Mouse (Mus musculus): ENCODE data around the gene Mogs. TPM values are rescaled to one million over a fixed set of nuclear protein-coding genes. Genes with fewer than 3 reads are reported as not detected.

Gene Mogs
- total RNA-seq, 4 experiments from 2014 or later = 27.4 to 32.3 (median 31.3) TPM

DNA sequence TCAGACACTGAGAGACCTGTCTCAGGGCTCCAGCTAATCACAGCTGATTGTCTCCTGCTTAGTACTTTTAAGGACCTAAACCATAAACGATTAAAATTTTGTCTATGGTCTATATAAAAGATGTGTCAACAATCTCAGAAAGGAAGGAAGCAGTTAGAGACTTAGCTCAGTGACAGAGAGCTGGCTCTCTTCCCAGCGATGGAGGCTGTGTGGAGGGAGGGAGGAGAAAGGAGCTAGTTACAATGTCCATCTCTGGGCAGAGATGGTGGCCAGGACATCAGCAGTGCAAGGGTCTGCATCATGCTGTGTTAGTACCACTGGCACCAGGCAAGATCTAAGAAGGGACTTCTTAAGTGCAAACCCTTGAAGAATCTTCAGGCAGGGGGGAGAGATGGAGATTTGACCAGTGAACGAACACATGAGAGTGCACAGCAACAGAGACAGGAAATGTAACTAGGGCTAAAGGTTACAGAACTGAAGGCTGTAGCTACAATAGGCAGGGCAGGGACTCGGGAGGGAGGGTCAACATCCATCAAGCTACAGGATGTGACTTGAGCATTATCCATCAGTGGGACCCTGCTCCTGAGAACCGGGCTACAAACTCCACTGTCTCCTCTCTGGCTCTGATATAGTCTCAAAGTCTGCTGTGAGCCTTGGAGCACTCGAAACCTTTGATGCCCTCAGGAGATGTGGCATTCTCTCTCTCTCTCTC lies 22.7 kb upstream of the Mogs start:
- DNase-seq (ENCODE audit: low spot score in 2 of 2) = no peak

DNA sequence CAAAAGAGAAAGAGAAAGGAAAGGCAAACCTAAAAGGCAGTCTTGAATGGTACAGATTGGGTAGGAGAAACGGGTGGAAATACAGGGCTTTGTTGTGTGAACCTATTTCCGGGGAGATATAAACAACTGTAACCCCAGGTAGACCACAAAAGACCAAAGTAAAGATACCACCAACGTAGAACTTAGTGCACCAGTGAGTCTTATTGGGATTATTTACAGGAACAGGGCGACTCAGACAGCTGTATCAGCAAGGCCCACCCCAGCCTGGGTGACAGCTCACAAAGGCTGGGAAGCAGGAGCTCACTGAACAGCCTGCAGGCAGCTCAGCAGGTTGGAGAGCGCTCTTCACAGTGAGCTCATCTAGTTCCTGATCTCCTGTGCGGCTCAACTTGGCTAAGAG lies 19.3 kb upstream of the Mogs start:
- no peak for DNase-seq (ENCODE audit: low spot score in 2 of 2)

DNA sequence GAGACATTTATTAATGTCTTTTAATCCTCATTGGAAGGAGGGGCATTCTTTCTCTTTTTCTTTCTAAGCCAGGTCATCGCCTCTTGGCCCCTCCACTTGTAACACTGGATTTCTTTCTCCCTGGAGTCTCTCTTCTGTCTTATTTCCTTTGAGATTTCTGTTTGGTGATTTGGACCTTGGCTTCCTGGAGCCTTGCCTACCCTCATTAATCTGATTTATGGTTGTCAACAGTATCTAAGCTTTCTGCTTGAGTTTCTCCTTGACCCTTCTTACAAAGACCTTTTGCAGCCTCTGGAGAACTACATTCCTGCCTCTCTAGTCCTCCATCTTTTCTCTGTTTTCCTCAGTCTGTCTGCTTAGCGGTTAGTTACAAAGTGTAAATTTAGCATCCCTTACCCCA lies 16.9 kb upstream of the Mogs start:
- no peak for DNase-seq (ENCODE audit: low spot score in 2 of 2)

- DNase-seq (ENCODE audit: low spot score in 2 of 2) = peak; percentile 80 to 91
Observed at GRCm38 (mm10) chr6:83101316-83101687, 14.0 kb upstream of the Mogs start, which contains the start of the genes Ccdc142 and Gm42688. Gene Ccdc142 (plus strand): TSS chr6:83101601. Gene Gm42688 (plus strand): TSS chr6:83101617.

DNA sequence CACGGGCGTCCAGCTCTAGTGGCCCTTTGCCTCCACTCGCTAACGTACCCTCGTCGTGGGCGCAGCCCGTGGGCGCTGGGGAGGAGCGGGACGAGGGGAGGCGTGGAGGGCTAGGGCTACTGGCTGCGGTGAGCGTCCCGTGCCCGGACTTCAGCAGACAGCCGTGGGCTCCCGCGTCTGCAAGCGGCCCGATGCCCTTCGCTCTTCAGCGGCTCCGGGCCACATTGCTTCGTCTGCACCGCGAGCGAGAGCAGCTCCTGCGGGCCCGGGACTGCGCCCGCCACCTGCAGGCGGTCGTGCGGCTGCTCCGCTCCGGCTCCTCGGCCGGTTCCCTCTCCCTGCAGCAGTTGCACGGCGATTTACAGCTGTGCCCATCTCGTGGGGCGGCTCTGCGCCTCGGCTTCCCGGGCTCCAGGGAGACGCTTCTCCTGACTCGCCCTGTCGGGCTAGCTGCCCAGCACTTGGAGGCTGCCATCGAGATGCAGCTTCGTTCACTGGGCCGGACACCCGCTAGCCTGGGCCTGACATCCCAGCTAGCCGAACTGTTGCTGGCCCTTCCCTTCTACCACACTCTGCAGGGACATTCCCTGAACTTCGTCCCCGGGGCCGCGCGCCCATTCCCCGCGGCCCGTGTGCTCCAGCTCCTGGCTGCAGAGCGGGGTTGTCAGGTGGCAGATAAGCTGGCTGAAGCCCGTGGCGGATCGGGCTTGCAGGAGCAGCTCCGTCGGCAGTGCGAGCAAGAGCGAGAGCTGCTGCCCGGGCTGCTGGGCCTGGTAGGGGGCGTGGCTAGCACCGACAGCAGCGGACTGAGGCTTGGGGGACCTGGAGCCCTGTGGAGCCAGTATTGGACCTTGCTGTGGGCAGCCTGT lies 13.4 kb upstream of the Mogs start:
- DNase-seq (ENCODE audit: low spot score in 2 of 2) = peak in 1 of 2 experiments; percentile 48

- peak in 1 of 2 experiments; percentile 28 for DNase-seq (ENCODE audit: low spot score in 2 of 2)
Observed at GRCm38 (mm10) chr6:83103130-83103650, 12.1 kb upstream of the Mogs start.

DNA sequence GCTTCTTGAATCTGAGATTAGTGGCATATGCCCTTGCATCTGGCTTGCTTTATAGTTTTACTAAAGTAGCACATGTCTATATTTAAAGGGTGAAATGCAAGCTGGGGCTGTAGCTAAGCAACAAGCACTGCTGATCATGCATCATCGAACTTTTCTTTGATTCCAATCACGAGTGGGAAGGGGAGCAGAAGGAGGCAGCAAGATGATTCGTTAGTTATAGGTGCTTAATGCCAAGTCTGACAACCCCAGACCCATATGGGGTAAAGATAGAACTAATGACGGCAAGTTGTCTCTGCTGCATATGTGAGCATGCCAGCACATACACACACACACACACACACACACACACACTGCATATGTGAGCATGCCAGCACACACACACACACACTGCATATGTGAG lies 11.1 kb upstream of the Mogs start:
- peak in 1 of 2 experiments; percentile 50 for DNase-seq (ENCODE audit: low spot score in 2 of 2)

DNA sequence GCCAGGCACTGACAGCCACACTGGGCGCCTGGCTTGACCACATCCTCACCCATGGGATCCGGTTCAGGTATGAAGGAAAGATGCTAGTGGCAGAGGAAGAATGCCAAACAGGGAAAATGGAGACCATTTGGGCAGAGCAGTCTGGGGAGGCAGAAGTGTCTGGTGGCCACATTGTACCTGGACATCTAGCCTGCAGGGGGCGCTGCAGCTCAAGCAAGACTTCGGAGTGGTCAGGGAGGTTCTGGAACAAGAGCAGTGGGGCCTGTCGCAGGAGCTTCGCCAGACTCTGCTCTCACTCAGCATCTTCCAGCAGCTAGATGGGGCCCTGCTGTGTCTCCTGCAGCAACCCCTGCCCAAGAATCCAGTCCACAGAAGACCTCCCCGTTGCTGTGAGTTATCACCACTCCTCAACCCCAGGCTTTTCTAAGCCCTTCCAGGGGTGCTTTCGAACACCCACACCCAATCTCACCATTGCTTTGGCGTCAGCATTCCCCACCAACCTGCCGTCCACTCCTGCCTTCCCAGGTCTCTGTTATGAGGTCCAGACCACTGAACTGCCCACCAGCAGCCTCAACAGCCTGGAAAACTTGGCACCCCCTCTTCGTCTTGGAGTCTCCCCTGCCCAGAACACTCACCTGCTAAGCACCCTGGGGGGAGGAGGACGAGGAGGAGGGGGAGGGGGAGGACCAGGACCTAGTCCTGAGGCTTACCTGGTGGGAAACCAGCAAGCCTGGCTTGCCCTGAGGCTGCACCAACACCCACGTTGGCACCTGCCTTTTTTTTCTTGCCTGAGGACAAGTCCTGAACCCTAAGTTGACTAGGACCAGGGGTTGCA lies 7.5 kb upstream of the Mogs start:
- DNase-seq (ENCODE audit: low spot score in 2 of 2) = peak in 1 of 2 experiments; percentile 54

DNA sequence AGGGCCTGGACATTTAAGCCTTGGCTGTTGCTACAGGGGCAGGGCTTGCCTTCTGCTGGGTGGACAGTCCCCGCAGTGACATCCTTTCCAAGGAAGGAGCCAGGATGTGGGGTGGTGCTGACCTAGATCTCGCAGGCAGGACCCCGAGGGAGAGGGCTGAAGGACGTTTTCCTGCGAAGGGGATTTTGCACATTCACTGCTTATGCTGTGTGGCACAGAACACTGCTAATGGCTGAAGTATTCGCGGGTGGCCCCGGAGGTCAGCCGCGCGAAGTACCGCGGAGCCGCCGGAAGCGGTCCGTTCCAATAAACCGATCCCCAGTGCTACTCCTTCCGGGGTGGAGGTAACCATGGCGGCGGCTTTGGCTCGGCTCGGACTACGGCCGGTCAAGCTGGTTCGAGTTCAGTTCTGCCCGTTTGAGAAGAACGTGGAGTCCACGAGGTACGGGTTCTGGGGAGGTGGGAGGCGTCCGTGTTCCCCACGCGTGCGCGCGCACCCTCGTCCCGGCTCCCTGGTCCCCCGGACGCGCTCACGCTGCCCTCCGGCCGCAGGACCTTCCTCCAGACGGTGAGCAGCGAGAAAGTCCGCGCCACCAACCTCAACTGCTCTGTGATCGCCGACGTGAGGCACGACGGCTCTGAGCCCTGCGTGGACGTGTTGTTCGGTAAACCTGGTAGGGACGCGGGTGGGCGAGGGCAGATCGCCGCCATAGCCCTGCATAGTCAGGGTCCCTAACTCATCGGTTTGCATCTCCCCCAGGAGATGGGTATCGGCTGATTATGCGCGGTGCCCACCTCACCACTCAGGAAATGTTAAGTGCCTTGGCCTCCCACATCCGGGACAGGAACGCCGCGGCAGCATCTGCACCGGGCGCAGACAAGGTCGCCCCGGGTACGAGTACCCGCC lies 6.3 kb upstream of the Mogs start, which contains the start of gene Mrpl53:
Gene Mrpl53 (plus strand): TSS at position 279 of the 907 bp plus-strand sequence.
- DNase-seq (ENCODE audit: low spot score in 2 of 2) = peak; percentile 71 to 81

GRCm38 (mm10) chr6:83111510-83112136 lies 3.7 kb upstream of the Mogs start:
- DNase-seq (ENCODE audit: low spot score in 2 of 2) = no peak

DNA sequence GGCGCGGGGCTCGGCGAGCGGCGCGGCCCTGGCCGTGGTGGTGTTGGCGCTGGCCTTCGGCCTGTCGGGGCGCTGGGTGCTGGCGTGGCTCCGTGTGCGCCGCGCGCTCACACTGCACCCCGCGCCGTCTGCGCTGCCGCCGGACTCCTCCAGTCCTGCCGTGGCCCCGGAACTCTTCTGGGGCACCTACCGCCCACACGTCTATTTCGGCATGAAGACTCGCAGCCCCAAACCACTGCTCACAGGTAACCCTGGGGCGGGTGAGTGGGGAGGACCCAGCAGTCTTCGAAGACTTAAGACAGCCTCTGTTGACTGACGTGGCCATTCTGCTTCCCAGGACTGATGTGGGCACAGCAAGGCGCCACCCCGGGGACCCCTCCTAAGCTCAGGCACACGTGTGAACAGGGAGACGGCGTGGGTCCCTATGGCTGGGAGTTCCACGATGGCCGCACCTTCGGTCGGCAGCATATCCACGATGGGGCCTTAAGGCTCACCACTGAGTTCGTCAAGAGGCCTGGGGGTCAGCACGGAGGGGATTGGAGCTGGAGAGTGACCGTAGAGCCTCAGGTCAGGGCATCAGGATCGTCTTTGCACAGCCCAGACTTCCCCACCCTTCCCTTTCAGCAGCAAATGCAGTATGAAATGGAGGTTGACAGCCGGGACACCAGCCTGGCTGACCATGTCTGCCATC lies 531 bp downstream of the Mogs start:
- DNase-seq (ENCODE audit: low spot score in 2 of 2) = peak in 1 of 2 experiments; percentile 29

DNA sequence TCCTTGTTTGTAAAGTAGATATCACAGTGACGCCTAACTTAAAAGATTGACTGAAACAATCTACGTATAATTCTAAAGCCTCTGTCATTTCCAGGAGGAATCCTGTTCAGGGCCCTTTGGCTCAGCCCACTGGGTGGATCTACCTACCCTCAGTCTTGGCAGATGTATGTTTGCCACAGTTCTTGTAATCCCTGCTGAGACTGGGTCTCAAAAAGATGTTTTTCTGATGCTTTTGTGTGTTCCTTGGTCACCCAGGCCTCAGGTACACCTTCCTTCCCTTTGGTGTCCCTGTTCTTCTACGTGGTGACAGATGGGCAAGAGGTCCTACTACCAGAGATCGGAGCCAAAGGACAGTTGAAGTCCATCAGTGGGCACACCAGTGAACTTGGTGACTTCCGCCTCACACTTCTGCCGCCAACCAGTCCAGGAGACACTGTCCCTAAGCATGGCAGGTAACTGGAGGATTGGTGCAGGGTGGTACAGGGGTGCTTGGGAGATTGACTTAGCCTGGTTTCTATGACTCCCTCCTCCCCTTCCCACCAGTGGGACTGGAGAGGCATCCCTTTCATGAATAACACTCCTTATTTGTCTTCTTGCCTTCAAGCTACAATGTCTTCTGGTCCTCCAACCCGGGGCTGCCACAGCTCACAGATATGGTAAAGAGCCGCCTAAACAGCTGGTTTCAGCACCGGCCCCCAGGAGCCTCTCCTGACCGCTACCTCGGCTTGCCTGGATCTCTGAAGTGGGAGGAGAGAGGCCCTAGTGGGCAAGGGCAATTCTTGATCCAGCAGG lies 1.3 kb downstream of the Mogs start:
- no peak for DNase-seq (ENCODE audit: low spot score in 2 of 2)

GRCm38 (mm10) chr6:83117165-83117438 lies 1.8 kb downstream of the Mogs start:
- DNase-seq (ENCODE audit: low spot score in 2 of 2) = no peak

- no peak for DNase-seq (ENCODE audit: low spot score in 2 of 2)
Observed at GRCm38 (mm10) chr6:83117616-83118015, 2.3 kb downstream of the Mogs start.

DNA sequence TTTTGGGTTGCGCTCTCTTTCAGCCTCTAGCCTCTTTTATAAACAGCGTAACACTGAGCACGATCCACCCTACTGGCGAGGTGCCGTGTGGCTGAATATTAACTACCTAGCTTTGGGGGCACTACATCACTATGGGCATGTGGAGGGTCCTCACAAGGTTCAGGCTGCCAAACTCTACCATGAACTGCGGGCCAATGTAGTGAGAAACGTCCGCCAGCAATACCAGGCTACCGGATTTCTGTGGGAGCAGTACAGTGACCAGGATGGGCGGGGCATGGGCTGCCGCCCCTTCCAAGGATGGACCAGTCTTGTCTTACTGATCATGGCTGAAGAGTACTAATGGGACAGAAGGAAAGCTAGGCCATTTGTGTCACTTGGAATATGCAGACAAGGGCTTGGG lies 3.1 kb downstream of the Mogs start:
- no peak for DNase-seq (ENCODE audit: low spot score in 2 of 2)

GRCm38 (mm10) chr6:83118825-83119733 lies 3.8 kb downstream of the Mogs start:
- DNase-seq (ENCODE audit: low spot score in 2 of 2) = no peak

DNA sequence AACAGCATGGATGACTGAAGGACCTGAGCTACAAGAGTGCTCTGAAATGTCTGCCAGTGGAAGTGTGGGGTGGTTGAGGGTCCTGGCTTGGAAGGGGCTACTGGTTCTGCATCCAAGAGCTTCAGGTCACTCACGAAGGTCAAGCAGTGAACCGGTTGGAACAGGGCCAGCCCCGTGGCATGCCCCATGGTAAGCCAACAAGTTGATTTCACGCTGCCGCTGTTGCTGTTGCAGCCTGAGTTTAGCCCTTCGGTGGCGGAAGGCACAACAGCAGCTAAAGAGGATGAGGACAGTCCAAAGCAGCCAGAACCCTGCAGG lies 4.4 kb downstream of the Mogs start:
- DNase-seq (ENCODE audit: low spot score in 2 of 2) = peak in 1 of 2 experiments; percentile 45
